Comparison of ENCODE assay signal across 7 mouse cellular contexts in the genomic region with DNA sequence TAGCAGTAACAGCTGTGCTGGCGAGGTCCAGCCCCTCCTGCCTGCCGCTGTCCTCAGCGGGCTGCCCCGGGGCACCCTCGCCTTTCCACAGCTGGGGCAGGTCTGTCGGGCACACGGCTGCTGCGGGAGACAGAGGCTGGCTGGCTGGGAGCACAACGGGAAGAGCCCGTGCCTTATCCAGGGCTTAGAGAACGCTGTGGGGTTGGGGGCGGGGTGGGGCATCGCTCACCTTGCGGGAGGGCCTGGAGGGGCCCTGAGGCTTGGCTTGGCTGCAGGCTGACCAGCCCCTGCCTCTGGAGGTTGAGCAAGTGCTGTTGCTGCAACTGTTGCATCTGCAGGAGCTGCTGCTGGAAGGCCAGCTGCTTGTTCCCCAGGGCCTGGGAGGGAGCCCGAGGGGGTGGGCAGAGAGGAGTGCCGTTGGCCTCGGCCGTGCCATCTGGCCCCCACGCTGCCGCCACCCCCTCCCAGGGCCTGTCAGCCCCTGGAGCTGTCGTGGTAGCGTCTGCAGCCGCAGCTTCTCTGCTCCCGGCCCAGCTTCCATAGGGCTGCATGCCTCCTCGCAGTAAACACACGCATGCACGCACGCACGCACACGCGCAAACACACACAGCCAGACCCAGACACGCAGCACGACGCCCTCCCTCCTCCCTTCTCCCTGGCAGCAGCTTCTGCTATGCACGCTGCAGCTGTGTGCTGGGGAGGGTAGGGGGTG. TPM values are rescaled to one million over a fixed set of nuclear protein-coding genes. Genes with fewer than 3 reads are reported as not detected.
DNase-seq lines count a peak whose midpoint lies in the region; ATAC-seq and TF ChIP-seq lines count a peak whose summit lies in the region.

No protein-coding gene starts in this region.

- peak overlapping the region; percentile 14; the same call in 1 of the 2 replicates for H3K9ac ChIP-seq in stomach, embryonic 15.5 days

- no peaks in the 10 kb centered on the region for H3K27me3 ChIP-seq in cerebellum, adult 2 months (ENCODE audit: control insufficient read depth, insufficient read depth, low read length)
- H3K27me3 ChIP-seq in stomach, embryonic 15.5 days (replicated peaks): no peaks in the 10 kb centered on the region

- no peak for TF ChIP-seq CTCF in cerebellum, adult 2 months (IDR thresholded peaks at IDR 0.05; ENCODE audit: borderline replicate concordance, insufficient read depth, low read depth, low read length)
- TF ChIP-seq CTCF in layer of hippocampus, adult 2 months (conservative IDR thresholded peaks at IDR 0.05): no peak

- peaks cover 15% of the 10 kb centered on the region; the same call in 1 of the 2 replicates for H3K36me3 ChIP-seq in stomach, embryonic 15.5 days

- H3K4me1 ChIP-seq in cerebellum, adult 2 months (ENCODE audit: control insufficient read depth, insufficient read depth, low read length): peaks cover 7% of the 10 kb centered on the region
- H3K4me1 ChIP-seq in stomach, embryonic 15.5 days: peaks cover 27% of the 10 kb centered on the region

- 0 out of 2 replicates have a peak, but pooled peaks have one; percentile 5 for ATAC-seq in megakaryocyte, adult 5-6 weeks (ENCODE audit: poor library complexity, severe bottlenecking)
- ATAC-seq in stomach, embryonic 15.5 days (ENCODE audit: insufficient read depth, low FRiP score, low read depth): peak; percentile 37; the same call in 1 of the 2 replicates
- no peak for ATAC-seq in erythroid progenitor cell, adult 5-6 weeks (replicated peaks; ENCODE audit: low FRiP score, poor library complexity, severe bottlenecking)

- TF ChIP-seq POLR2A in cerebellum, adult 2 months (IDR thresholded peaks at IDR 0.05; ENCODE audit: borderline replicate concordance, insufficient read depth, low read length): no peak

- H3K4me3 ChIP-seq in cerebellum, adult 2 months (replicated peaks; ENCODE audit: insufficient read depth, low read depth, low read length): peak overlapping the region; percentile 40
- peak overlapping the region; percentile 70 for H3K4me3 ChIP-seq in layer of hippocampus, adult 2 months
- 0 out of 2 replicates have a peak overlapping the region, but pooled peaks have one; percentile 17 for H3K4me3 ChIP-seq in stomach, embryonic 15.5 days (replicated peaks)

- no peak overlapping the region for H3K27ac ChIP-seq in cerebellum, adult 2 months (ENCODE audit: insufficient read depth, low read length)
- peak overlapping the region; percentile 97 for H3K27ac ChIP-seq in layer of hippocampus, adult 2 months
- peak overlapping the region; percentile 38; the same call in 1 of the 2 replicates for H3K27ac ChIP-seq in stomach, embryonic 15.5 days

- no peaks in the 10 kb centered on the region for H3K9me3 ChIP-seq in stomach, embryonic 15.5 days

- 6% methylated on average over 35 of the region's 35 CpGs for WGBS in cerebellum, adult 2 months
- 28% methylated on average over 35 of the region's 35 CpGs for WGBS in stomach, embryonic 15.5 days

- peak; percentile 92 for DNase-seq in brain, adult 2 months (ENCODE audit: low read depth, low spot score)
- peak; percentile 66 to 67 for DNase-seq in cerebellum, adult 2 months
- peak; percentile 36 to 46 for DNase-seq in frontal cortex, postnatal 25 days (ENCODE audit: low spot score in 2 of 2)
- peak; percentile 71 to 76 for DNase-seq in layer of hippocampus, adult 2 months (ENCODE audit: low spot score in 2 of 2)

- H3K4me2 ChIP-seq in stomach, embryonic 15.5 days: peak overlapping the region; percentile 35

RNA-seq across cellular contexts. Expression of gene Mdfi, which starts 44.0 kb away (rescaled TPM):
- 24.1 and 32.5 TPM in 2 replicates for polyA plus RNA-seq in cerebellum, adult 2 months (2012; rRNA removed)
- under 1 TPM; 0.49 to 0.83 TPM for total RNA-seq in layer of hippocampus, adult 2 months (2021)
- total RNA-seq in megakaryocyte, adult 5-6 weeks (2015): not detected in 2 replicates
- total RNA-seq in megakaryocyte, adult 5-6 weeks (2017): not detected in 2 replicates
- 10.3 and 11.2 TPM in 2 replicates for polyA plus RNA-seq in stomach, embryonic 15.5 days (2015; fragmentation: Nextera tagmentation; extraction: Ambion mirVana)
- not detected in 2 replicates for total RNA-seq in erythroid progenitor cell, adult 5-6 weeks (2015; ENCODE audit: low replicate concordance)
- not detected in 2 replicates for total RNA-seq in erythroid progenitor cell, adult 5-6 weeks (2017; ENCODE audit: low replicate concordance)

RNA-seq across cellular contexts. Expression of gene Foxp4, which starts 45.9 kb away (rescaled TPM):
- 52.4 and 55.4 TPM in 2 replicates for polyA plus RNA-seq in cerebellum, adult 2 months (2012; rRNA removed)
- total RNA-seq in layer of hippocampus, adult 2 months (2021): 10 to 100 TPM; 52.1 to 53.3 TPM
- 7.1 and 8.8 TPM in 2 replicates for total RNA-seq in megakaryocyte, adult 5-6 weeks (2015)
- 1.1 and 2.2 TPM in 2 replicates for total RNA-seq in megakaryocyte, adult 5-6 weeks (2017)
- polyA plus RNA-seq in stomach, embryonic 15.5 days (2015; fragmentation: Nextera tagmentation; extraction: Ambion mirVana): 25.0 and 30.9 TPM in 2 replicates
- total RNA-seq in erythroid progenitor cell, adult 5-6 weeks (2015; ENCODE audit: low replicate concordance): 4.0 and 5.4 TPM in 2 replicates
- 0.30 and 1.0 TPM in 2 replicates for total RNA-seq in erythroid progenitor cell, adult 5-6 weeks (2017; ENCODE audit: low replicate concordance)

Comparison
In these comparisons a context has a peak if more than half of its experiments do, and no peak if none do; other contexts are left out.
1. DNase-seq: peak in every context shown above with its lines; median percentile 92 in brain, adult 2 months; 74 in layer of hippocampus, adult 2 months; 66 in cerebellum, adult 2 months; 41 in frontal cortex, postnatal 25 days.
2. H3K4me3 ChIP-seq: peak in every context shown above with its lines; median percentile 70 in layer of hippocampus, adult 2 months; 40 in cerebellum, adult 2 months; 17 in stomach, embryonic 15.5 days.
3. RNA of gene Foxp4, which starts 45.9 kb away (total RNA-seq): 52.1 to 53.3 TPM in layer of hippocampus, adult 2 months; 1.1 to 8.8 TPM in megakaryocyte, adult 5-6 weeks and 0.30 to 5.4 TPM in erythroid progenitor cell, adult 5-6 weeks; every median in the first group is over 4 times any median in the second.